In genomic region chr15:97247791-97248161, GRCm38 (mm10) we compare ENCODE assay signal across 8 mouse cellular contexts. TPM values are rescaled to one million over a fixed set of nuclear protein-coding genes. Genes with fewer than 3 reads are reported as not detected.
DNase-seq lines count a peak whose midpoint lies in the region; ATAC-seq and TF ChIP-seq lines count a peak whose summit lies in the region.

No protein-coding gene starts in this region.

- TF ChIP-seq CTCF in cerebellum, adult 2 months (IDR thresholded peaks at IDR 0.05; ENCODE audit: borderline replicate concordance, insufficient read depth, low read depth, low read length) = no peak
- no peak for TF ChIP-seq CTCF in liver, postnatal 0 days (IDR thresholded peaks at IDR 0.05; ENCODE audit: low read depth)
- TF ChIP-seq CTCF in olfactory bulb, adult 2 months (IDR thresholded peaks at IDR 0.05; ENCODE audit: insufficient read depth, low read depth, low read length) = no peak

- H3K9me3 ChIP-seq in embryonic facial prominence, embryonic 13.5 days = no peaks in the 10 kb centered on the region
- H3K9me3 ChIP-seq in hindbrain, embryonic 16.5 days (ENCODE audit: control insufficient read depth, low read length) = no peaks in the 10 kb centered on the region
- no peaks in the 10 kb centered on the region for H3K9me3 ChIP-seq in liver, postnatal 0 days (ENCODE audit: low read length)

- WGBS in cerebellum, adult 2 months = under 1% methylated on average over 14 of the region's 14 CpGs
- WGBS in embryonic facial prominence, embryonic 13.5 days = 1% methylated on average over 14 of the region's 14 CpGs
- WGBS in hindbrain, embryonic 16.5 days = under 1% methylated on average over 14 of the region's 14 CpGs
- under 1% methylated on average over 14 of the region's 14 CpGs for WGBS in liver, postnatal 0 days (ENCODE audit: insufficient replicate concordance)
- WGBS in olfactory bulb, adult 2 months = 1% methylated on average over 14 of the region's 14 CpGs

- no peaks in the 10 kb centered on the region for H3K36me3 ChIP-seq in embryonic facial prominence, embryonic 13.5 days
- H3K36me3 ChIP-seq in hindbrain, embryonic 16.5 days (ENCODE audit: control insufficient read depth, insufficient read depth, low read length) = no peaks in the 10 kb centered on the region
- no peaks in the 10 kb centered on the region for H3K36me3 ChIP-seq in liver, postnatal 0 days (replicated peaks; ENCODE audit: insufficient read depth, low read length)

- no peaks in the 10 kb centered on the region for H3K4me1 ChIP-seq in cerebellum, adult 2 months (ENCODE audit: control insufficient read depth, insufficient read depth, low read length)
- peaks cover 15% of the 10 kb centered on the region for H3K4me1 ChIP-seq in embryonic facial prominence, embryonic 13.5 days
- H3K4me1 ChIP-seq in hindbrain, embryonic 16.5 days (ENCODE audit: control insufficient read depth, insufficient read depth, low read depth, low read length) = peaks cover 13% of the 10 kb centered on the region
- peaks cover 3% of the 10 kb centered on the region; the same call in 1 of the 2 replicates for H3K4me1 ChIP-seq in liver, postnatal 0 days (ENCODE audit: insufficient read depth)
- peaks cover 5% of the 10 kb centered on the region; the same call in 1 of the 2 replicates for H3K4me1 ChIP-seq in olfactory bulb, adult 2 months (ENCODE audit: control insufficient read depth, insufficient read depth, low read length)

- H3K27me3 ChIP-seq in cerebellum, adult 2 months (ENCODE audit: control insufficient read depth, insufficient read depth, low read length) = peaks cover 2% of the 10 kb centered on the region; the same call in 1 of the 2 replicates
- peaks cover 19% of the 10 kb centered on the region for H3K27me3 ChIP-seq in embryonic facial prominence, embryonic 13.5 days
- H3K27me3 ChIP-seq in hindbrain, embryonic 16.5 days (replicated peaks; ENCODE audit: control insufficient read depth, insufficient read depth, low read length) = peaks cover 2% of the 10 kb centered on the region; the same call in 1 of the 2 replicates
- peaks cover 26% of the 10 kb centered on the region for H3K27me3 ChIP-seq in liver, postnatal 0 days (ENCODE audit: insufficient read depth, low read length)

- peak overlapping the region; percentile 88 for H3K9ac ChIP-seq in embryonic facial prominence, embryonic 13.5 days
- H3K9ac ChIP-seq in hindbrain, embryonic 16.5 days (ENCODE audit: low read depth, low read length) = peak overlapping the region; percentile 93
- peak overlapping the region; percentile 91 for H3K9ac ChIP-seq in liver, postnatal 0 days (replicated peaks)

- 0 out of 2 replicates have a peak, but pooled peaks have one; percentile 11 for TF ChIP-seq EP300 in liver, postnatal 0 days (IDR thresholded peaks at IDR 0.05; ENCODE audit: low read depth)

- H3K27ac ChIP-seq in cerebellum, adult 2 months (ENCODE audit: insufficient read depth, low read length) = no peak overlapping the region
- H3K27ac ChIP-seq in embryonic facial prominence, embryonic 13.5 days = peak overlapping the region; percentile 79
- peak overlapping the region; percentile 88 for H3K27ac ChIP-seq in hindbrain, embryonic 16.5 days (ENCODE audit: low read depth, low read length)
- H3K27ac ChIP-seq in liver, postnatal 0 days (ENCODE audit: low read depth) = peak overlapping the region; percentile 97
- H3K27ac ChIP-seq in olfactory bulb, adult 2 months (ENCODE audit: insufficient read depth, low read depth, low read length) = peak overlapping the region; percentile 48

- H3K4me3 ChIP-seq in cerebellum, adult 2 months (replicated peaks; ENCODE audit: insufficient read depth, low read depth, low read length) = peak overlapping the region; percentile 40
- H3K4me3 ChIP-seq in embryonic facial prominence, embryonic 13.5 days = peak overlapping the region; percentile 74
- peak overlapping the region; percentile 78 for H3K4me3 ChIP-seq in hindbrain, embryonic 16.5 days (ENCODE audit: low read length)
- peak overlapping the region; percentile 80 for H3K4me3 ChIP-seq in liver, postnatal 0 days (ENCODE audit: low read depth, low read length)
- peak overlapping the region; percentile 88 for H3K4me3 ChIP-seq in olfactory bulb, adult 2 months (ENCODE audit: insufficient read depth, low read depth, low read length)

- DNase-seq in cerebellum, adult 2 months = no peak
- no peak for DNase-seq in cerebellum, adult 8-10 months
- peak; percentile 61 for DNase-seq in CD4-positive, CD25-positive, alpha-beta regulatory T cell, adult 2 months (ENCODE audit: low read depth, low spot score)
- DNase-seq in liver, postnatal 0 days = peak; percentile 34
- DNase-seq in frontal cortex, postnatal 10 days (ENCODE audit: low spot score in 2 of 2) = no peak

- TF ChIP-seq POLR2A in cerebellum, adult 2 months (IDR thresholded peaks at IDR 0.05; ENCODE audit: borderline replicate concordance, insufficient read depth, low read length) = no peak
- TF ChIP-seq POLR2A in olfactory bulb, adult 2 months (IDR thresholded peaks at IDR 0.05; ENCODE audit: insufficient read depth, low read depth, low read length) = no peak

- ATAC-seq in embryonic facial prominence, embryonic 13.5 days (ENCODE audit: insufficient number of reproducible peaks, insufficient read depth, low FRiP score, low TSS enrichment, low read depth) = no peak
- peak; percentile 51; the same call in 1 of the 2 replicates for ATAC-seq in hindbrain, embryonic 16.5 days
- ATAC-seq in liver, postnatal 0 days = peak; percentile 48

- peak overlapping the region; percentile 85 for H3K4me2 ChIP-seq in embryonic facial prominence, embryonic 13.5 days
- H3K4me2 ChIP-seq in hindbrain, embryonic 16.5 days (ENCODE audit: low read length) = peak overlapping the region; percentile 80
- peak overlapping the region; percentile 98 for H3K4me2 ChIP-seq in liver, postnatal 0 days (ENCODE audit: low read depth, low read length)

RNA-seq across cellular contexts. Expression of gene Amigo2, which starts 0.7 kb away (rescaled TPM):
- 6.1 and 6.6 TPM in 2 replicates for polyA plus RNA-seq in cerebellum, adult 2 months (2012; rRNA removed)
- polyA plus RNA-seq in embryonic facial prominence, embryonic 13.5 days (2015; fragmentation: Nextera tagmentation; extraction: Ambion mirVana) = 6.6 and 6.9 TPM in 2 replicates
- 10.8 and 11.3 TPM in 2 replicates for polyA plus RNA-seq in hindbrain, embryonic 16.5 days (2015; fragmentation: Nextera tagmentation; extraction: Ambion mirVana)
- 2.9 and 3.0 TPM in 2 replicates for polyA plus RNA-seq in liver, postnatal 0 days (2015; fragmentation: Nextera tagmentation; extraction: Ambion mirVana)
- polyA plus RNA-seq in olfactory bulb, adult 2 months (2012; ENCODE audit: insufficient read depth, insufficient read length, low replicate concordance, missing spikeins) = not detected in 2 replicates

RNA-seq across cellular contexts. Expression of gene Pced1b, which starts 0.9 kb away (rescaled TPM):
- polyA plus RNA-seq in cerebellum, adult 2 months (2012; rRNA removed) = 7.4 and 7.5 TPM in 2 replicates
- 3.3 and 3.4 TPM in 2 replicates for polyA plus RNA-seq in embryonic facial prominence, embryonic 13.5 days (2015; fragmentation: Nextera tagmentation; extraction: Ambion mirVana)
- 4.5 and 4.9 TPM in 2 replicates for polyA plus RNA-seq in hindbrain, embryonic 16.5 days (2015; fragmentation: Nextera tagmentation; extraction: Ambion mirVana)
- 2.5 and 2.8 TPM in 2 replicates for polyA plus RNA-seq in liver, postnatal 0 days (2015; fragmentation: Nextera tagmentation; extraction: Ambion mirVana)
- not detected in 2 replicates for polyA plus RNA-seq in olfactory bulb, adult 2 months (2012; ENCODE audit: insufficient read depth, insufficient read length, low replicate concordance, missing spikeins)

Comparison
In these comparisons a context has a peak if more than half of its experiments do, and no peak if none do; other contexts are left out.
1. DNase-seq: peak in CD4-positive, CD25-positive, alpha-beta regulatory T cell, adult 2 months (single experiment) and liver, postnatal 0 days (single experiment); none in cerebellum, adult 2 months (0 of 2), cerebellum, adult 8-10 months (single experiment) and frontal cortex, postnatal 10 days (0 of 2).
2. Peak in every context shown above with its lines, with median percentiles within 50 percentile points of each other: H3K4me3 ChIP-seq, H3K4me2 ChIP-seq and H3K9ac ChIP-seq.